Comparison of ENCODE assay signal across 8 mouse cellular contexts in genomic region chr16:31507794-31508526, GRCm38 (mm10).
DNase-seq lines count a peak whose midpoint lies in the region; ATAC-seq and TF ChIP-seq lines count a peak whose summit lies in the region.

No protein-coding gene starts in this region.

- 21% methylated on average over 14 of the region's 14 CpGs for WGBS in forebrain, embryonic 10.5 days
- WGBS in forebrain, embryonic 15.5 days, result 34% methylated on average over 14 of the region's 14 CpGs
- WGBS in embryonic facial prominence, embryonic 11.5 days, result 25% methylated on average over 14 of the region's 14 CpGs
- 37% methylated on average over 14 of the region's 14 CpGs for WGBS in limb, embryonic 14.5 days
- 29% methylated on average over 14 of the region's 14 CpGs for WGBS in neural tube, embryonic 13.5 days

- H3K4me1 ChIP-seq in forebrain, embryonic 10.5 days, result peaks cover 52% of the 10 kb centered on the region
- peaks cover 28% of the 10 kb centered on the region for H3K4me1 ChIP-seq in forebrain, embryonic 15.5 days
- H3K4me1 ChIP-seq in embryonic facial prominence, embryonic 11.5 days (ENCODE audit: control insufficient read depth, insufficient read depth, low read length), result no peaks in the 10 kb centered on the region; the same call in 1 of the 2 replicates
- peaks cover 33% of the 10 kb centered on the region for H3K4me1 ChIP-seq in limb, embryonic 14.5 days (ENCODE audit: control insufficient read depth, insufficient read depth, low read length)
- peaks cover 40% of the 10 kb centered on the region for H3K4me1 ChIP-seq in neural tube, embryonic 13.5 days (replicated peaks)

- no peak for TF ChIP-seq POLR2A in limb, embryonic 14.5 days (IDR thresholded peaks at IDR 0.05; ENCODE audit: borderline replicate concordance, extremely low read depth, insufficient read depth, insufficient read length)

- H3K4me3 ChIP-seq in forebrain, embryonic 10.5 days, result peak overlapping the region; percentile 40
- H3K4me3 ChIP-seq in forebrain, embryonic 15.5 days, result no peak overlapping the region
- H3K4me3 ChIP-seq in embryonic facial prominence, embryonic 11.5 days (ENCODE audit: low read depth, low read length), result no peak overlapping the region
- H3K4me3 ChIP-seq in limb, embryonic 14.5 days (replicated peaks; ENCODE audit: low read length), result no peak overlapping the region
- H3K4me3 ChIP-seq in neural tube, embryonic 13.5 days, result no peak overlapping the region

- H3K4me2 ChIP-seq in forebrain, embryonic 15.5 days (replicated peaks), result no peak overlapping the region
- no peak overlapping the region for H3K4me2 ChIP-seq in embryonic facial prominence, embryonic 11.5 days (ENCODE audit: low read depth, low read length)
- H3K4me2 ChIP-seq in limb, embryonic 14.5 days (replicated peaks; ENCODE audit: low read depth, low read length, severe bottlenecking), result no peak overlapping the region
- no peak overlapping the region for H3K4me2 ChIP-seq in neural tube, embryonic 13.5 days

- H3K9ac ChIP-seq in forebrain, embryonic 15.5 days (replicated peaks), result no peak overlapping the region
- no peak overlapping the region for H3K9ac ChIP-seq in embryonic facial prominence, embryonic 11.5 days (replicated peaks; ENCODE audit: low read length)
- no peak overlapping the region for H3K9ac ChIP-seq in limb, embryonic 14.5 days (ENCODE audit: low read depth, low read length, severe bottlenecking)
- H3K9ac ChIP-seq in neural tube, embryonic 13.5 days, result no peak overlapping the region

- no peaks in the 10 kb centered on the region for H3K9me3 ChIP-seq in forebrain, embryonic 10.5 days
- no peaks in the 10 kb centered on the region for H3K9me3 ChIP-seq in forebrain, embryonic 15.5 days
- no peaks in the 10 kb centered on the region for H3K9me3 ChIP-seq in embryonic facial prominence, embryonic 11.5 days (replicated peaks; ENCODE audit: control insufficient read depth, low read length)
- H3K9me3 ChIP-seq in limb, embryonic 14.5 days (ENCODE audit: control insufficient read depth, low read length), result no peaks in the 10 kb centered on the region
- H3K9me3 ChIP-seq in neural tube, embryonic 13.5 days, result no peaks in the 10 kb centered on the region

- DNase-seq in forebrain, embryonic 10.5 days (ENCODE audit: extremely low spot score, low spot score), result peak; percentile 60
- DNase-seq in B cell, adult 2 months, result peak; percentile 66 to 71
- DNase-seq in embryonic facial prominence, embryonic 11.5 days (ENCODE audit: low spot score), result peak; percentile 67
- DNase-seq in limb, embryonic 14.5 days (ENCODE audit: low spot score), result peak; percentile 52
- DNase-seq in frontal cortex, adult 2 months (ENCODE audit: extremely low spot score in 1 of 2, low spot score in 1 of 2), result no peak
- no peak for DNase-seq in right cerebral cortex, postnatal 14 days

- no peaks in the 10 kb centered on the region for H3K36me3 ChIP-seq in forebrain, embryonic 10.5 days (replicated peaks)
- H3K36me3 ChIP-seq in forebrain, embryonic 15.5 days, result no peaks in the 10 kb centered on the region
- no peaks in the 10 kb centered on the region for H3K36me3 ChIP-seq in embryonic facial prominence, embryonic 11.5 days (replicated peaks; ENCODE audit: control insufficient read depth, insufficient read depth, low read depth, low read length)
- H3K36me3 ChIP-seq in limb, embryonic 14.5 days (ENCODE audit: control insufficient read depth, insufficient read depth, low read length), result no peaks in the 10 kb centered on the region
- H3K36me3 ChIP-seq in neural tube, embryonic 13.5 days, result no peaks in the 10 kb centered on the region

- ATAC-seq in forebrain, embryonic 15.5 days (replicated peaks), result no peak
- no peak for ATAC-seq in embryonic facial prominence, embryonic 11.5 days (replicated peaks; ENCODE audit: insufficient number of reproducible peaks, low FRiP score, low TSS enrichment, low read depth)
- ATAC-seq in limb, embryonic 14.5 days (ENCODE audit: low FRiP score, low read depth), result no peak
- ATAC-seq in neural tube, embryonic 13.5 days (ENCODE audit: low read depth), result peak; percentile 40; the same call in 1 of the 2 replicates

- H3K27me3 ChIP-seq in forebrain, embryonic 10.5 days (ENCODE audit: poor library complexity, severe bottlenecking), result peaks cover 10% of the 10 kb centered on the region; the same call in 1 of the 2 replicates
- no peaks in the 10 kb centered on the region for H3K27me3 ChIP-seq in forebrain, embryonic 15.5 days
- H3K27me3 ChIP-seq in embryonic facial prominence, embryonic 11.5 days (ENCODE audit: control insufficient read depth, insufficient read depth, low read length), result no peaks in the 10 kb centered on the region
- H3K27me3 ChIP-seq in limb, embryonic 14.5 days (ENCODE audit: control insufficient read depth, insufficient read depth, low read length), result no peaks in the 10 kb centered on the region
- peaks cover 8% of the 10 kb centered on the region; the same call in 1 of the 2 replicates for H3K27me3 ChIP-seq in neural tube, embryonic 13.5 days

- H3K27ac ChIP-seq in forebrain, embryonic 10.5 days, result peak overlapping the region; percentile 88; the same call in 1 of the 2 replicates
- no peak overlapping the region for H3K27ac ChIP-seq in forebrain, embryonic 15.5 days (replicated peaks)
- no peak overlapping the region for H3K27ac ChIP-seq in embryonic facial prominence, embryonic 11.5 days (replicated peaks; ENCODE audit: low read depth, low read length)
- H3K27ac ChIP-seq in limb, embryonic 14.5 days (replicated peaks; ENCODE audit: low read depth, low read length), result peak overlapping the region; percentile 89
- H3K27ac ChIP-seq in neural tube, embryonic 13.5 days (replicated peaks), result no peak overlapping the region

Comparison
In these comparisons a context has a peak if more than half of its experiments do, and no peak if none do; other contexts are left out.
1. H3K27ac ChIP-seq: peak in forebrain, embryonic 10.5 days (single experiment) and limb, embryonic 14.5 days (single experiment); none in forebrain, embryonic 15.5 days (single experiment), embryonic facial prominence, embryonic 11.5 days (single experiment) and neural tube, embryonic 13.5 days (single experiment).
2. DNase-seq: peak in forebrain, embryonic 10.5 days (single experiment), B cell, adult 2 months (2 of 2), embryonic facial prominence, embryonic 11.5 days (single experiment) and limb, embryonic 14.5 days (single experiment); none in frontal cortex, adult 2 months (0 of 2) and right cerebral cortex, postnatal 14 days (single experiment).